Mouse (Mus musculus) spleen, adult 2 months (tissue): ENCODE data around the gene Zfp879. TPM values are rescaled to one million over a fixed set of nuclear protein-coding genes. Genes with fewer than 3 reads are reported as not detected.

Experiments used
- DNase-seq, 2 experiments: peaks; one replicate each; pipeline versions ENCODE4 v3.0.0 to v3.0.0-alpha.2; 2012 to 2021; ENCODE audit warnings: low spot score in 2 of 2, low read depth in 1 of 2
- H3K27ac ChIP-seq: fragments of 200-500 bp; 2 replicates; pipeline ENCODE4 v1.5.1; 2012; ENCODE audit warnings: low read length, inconsistent platforms; ENCODE audit not compliant: insufficient read depth
- H3K27me3 ChIP-seq: fragments of 200-500 bp; 2 replicates; pipeline ENCODE4 v1.6.1; 2012; ENCODE audit warnings: mild to moderate bottlenecking, moderate library complexity, low read length, inconsistent platforms; ENCODE audit not compliant: control insufficient read depth, insufficient read depth
- H3K36me3 ChIP-seq: fragments of 200-500 bp; 2 replicates; pipeline ENCODE4 v1.6.1; 2012; ENCODE audit warnings: mild to moderate bottlenecking, low read length, inconsistent platforms; ENCODE audit not compliant: control insufficient read depth, insufficient read depth
- H3K4me1 ChIP-seq: fragments of 200-500 bp; 2 replicates; pipeline ENCODE4 v1.6.1; 2011; ENCODE audit warnings: inconsistent platforms; ENCODE audit not compliant: control insufficient read depth, insufficient read depth, insufficient read length
- H3K4me3 ChIP-seq: fragments of 200-500 bp; 2 replicates; pipeline ENCODE4 v1.5.1; 2011; ENCODE audit warnings: mild to moderate bottlenecking, inconsistent platforms; ENCODE audit not compliant: insufficient read depth, insufficient read length; ENCODE audit errors: extremely low read depth
- CTCF ChIP-seq: fragments of 200-500 bp; IDR thresholded peaks from 2 replicates; pipeline ENCODE4 v1.5.1; 2011; ENCODE audit warnings: mild to moderate bottlenecking, inconsistent platforms; ENCODE audit not compliant: insufficient read depth, insufficient read length, insufficient replicate concordance; ENCODE audit errors: extremely low read depth
- POLR2A ChIP-seq: fragments of 200-500 bp; IDR thresholded peaks from 2 replicates; pipeline ENCODE4 v1.6.1; 2011; ENCODE audit warnings: low read depth, low read length, inconsistent platforms
- WGBS: fragments of 180-500 bp; shearing (Covaris S2); methylation state at CpG from one replicate; pipeline ENCODE4 v1.1.7; 2018; 5-methylcytosine and 5-hydroxymethylcytosine counted together
- polyA plus RNA-seq: library from polyadenylated mRNA; depleted of rRNA; stranded (reverse); fragments of >200 nt; gene quantifications from 2 replicates; pipeline ENCODE4 v1.2.3, GENCODE M21; 2012; rRNA removed

Zfp879 gene
- polyA plus RNA-seq = 0.08 TPM in 1 of 2 replicates, not detected in the other

DNA sequence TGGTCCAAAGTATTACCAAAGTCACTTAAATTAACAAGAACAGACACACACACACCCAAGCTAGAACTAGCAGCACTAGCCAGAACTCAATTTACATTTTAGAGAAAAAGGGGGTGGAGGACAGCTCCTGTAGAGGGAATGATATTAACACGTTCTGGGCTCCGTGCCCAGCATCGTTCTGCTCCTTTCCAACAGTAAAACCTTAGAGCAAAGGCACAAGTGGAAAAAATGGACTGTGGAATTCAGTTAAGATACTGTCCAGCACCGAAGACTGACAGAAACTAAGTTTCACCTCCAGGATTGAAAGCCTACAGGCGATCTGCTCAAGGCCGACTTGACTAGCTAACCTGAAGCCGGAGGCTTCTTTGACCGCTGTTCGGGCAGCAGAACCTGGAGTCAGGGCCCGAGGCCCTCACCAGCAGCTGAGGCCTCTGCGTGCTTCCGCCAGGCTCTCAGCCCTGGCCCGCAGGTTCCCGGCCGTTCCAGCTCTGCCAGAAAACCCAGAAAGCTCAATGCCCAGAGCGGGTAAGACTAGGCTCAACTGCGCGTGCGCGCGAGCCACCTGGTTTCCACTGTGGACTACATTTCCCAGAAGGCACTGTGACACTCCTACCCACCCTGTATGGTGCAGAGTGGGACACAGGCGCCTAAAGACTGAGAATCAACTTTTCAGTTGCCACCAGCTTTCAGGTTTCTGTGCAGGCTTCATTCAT is at the start of gene Zfp879:
TSS of gene Zfp879 (minus strand) at position 530 of the 713 bp plus-strand sequence.
- 29% methylated on average over 22 of the region's 22 CpGs for WGBS
- Histone ChIP-seq H3K27me3 (no peaks in the 10 kb centered on the region), H3K4me1 (0 out of 2 replicates have a peak, but pooled peaks cover 5% of the 10 kb centered on the region), H3K36me3 (no peaks in the 10 kb centered on the region), H3K27ac (no peak within 1 kb of the TSS; the same call in 1 of the 2 replicates), H3K4me3 (peak within 1 kb of the TSS; percentile 49)
- peak; percentile 57 to 84 for DNase-seq
- TF ChIP-seq POLR2A (no peak), CTCF (no peak)

DNA sequence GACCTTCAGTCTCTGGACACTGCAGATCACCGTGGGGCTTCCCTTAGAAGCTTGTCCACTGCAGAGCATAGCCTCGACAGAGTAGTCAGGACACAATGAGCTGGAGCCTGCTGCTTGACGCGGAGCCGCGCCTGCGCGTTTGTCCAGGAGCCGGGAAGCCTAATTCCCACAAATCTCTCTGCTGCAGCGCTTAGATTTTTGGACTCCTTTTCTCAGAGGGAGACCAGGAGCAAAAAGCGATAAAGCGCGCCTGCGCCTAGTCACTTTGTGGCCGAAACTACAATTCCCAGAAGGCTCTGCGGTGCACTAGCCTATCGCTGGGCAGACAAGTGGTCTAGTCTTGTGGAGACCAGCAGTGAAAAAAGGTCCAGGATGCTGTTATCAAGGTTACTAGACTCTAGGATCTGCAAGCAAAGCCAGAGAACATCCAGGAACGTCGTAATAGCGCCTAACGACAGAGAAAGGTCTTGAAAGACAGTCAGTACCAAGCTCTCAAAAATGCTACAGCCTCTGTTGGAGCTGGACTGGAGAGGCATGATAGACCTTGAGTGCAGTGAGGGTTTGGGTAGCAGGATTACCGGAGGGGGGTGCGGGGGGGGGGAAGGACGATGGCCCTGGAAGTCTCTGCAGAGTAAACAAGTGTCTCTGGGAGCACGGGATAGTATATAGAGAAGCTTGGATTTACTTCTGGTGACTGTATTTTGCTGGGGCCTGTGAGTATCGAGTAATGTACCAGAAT is 46.2 kb upstream of the Zfp879 start, which contains the start of gene Zfp454:
TSS of gene Zfp454 (minus strand) at position 262 of the 739 bp plus-strand sequence.
- no peaks in the 10 kb centered on the region for H3K36me3 ChIP-seq
- H3K27me3 ChIP-seq = no peaks in the 10 kb centered on the region; the same call in 1 of the 2 replicates
- TF ChIP-seq CTCF = no peak
- no peak for TF ChIP-seq POLR2A
- peak within 1 kb of the TSS; percentile 21; the same call in 1 of the 2 replicates for H3K4me3 ChIP-seq
- H3K4me1 ChIP-seq = no peaks in the 10 kb centered on the region
- WGBS = 13% methylated on average over 26 of the region's 26 CpGs
- peak in 1 of 2 experiments; percentile 44 for DNase-seq
- H3K27ac ChIP-seq = no peak within 1 kb of the TSS

- no peaks in the 10 kb centered on the region for H3K4me1 ChIP-seq
- H3K27me3 ChIP-seq = no peaks in the 10 kb centered on the region; the same call in 1 of the 2 replicates
- no peak for TF ChIP-seq POLR2A
- no peak for TF ChIP-seq CTCF
- no peak overlapping the region for H3K27ac ChIP-seq
- no peaks in the 10 kb centered on the region for H3K36me3 ChIP-seq
- no peak overlapping the region for H3K4me3 ChIP-seq
- WGBS = 40% methylated on average over 10 of the region's 10 CpGs
- DNase-seq = no peak
These were observed 45.6 kb upstream of the Zfp879 start for GRCm38 (mm10) chr11:50886933-50887293.

DNA sequence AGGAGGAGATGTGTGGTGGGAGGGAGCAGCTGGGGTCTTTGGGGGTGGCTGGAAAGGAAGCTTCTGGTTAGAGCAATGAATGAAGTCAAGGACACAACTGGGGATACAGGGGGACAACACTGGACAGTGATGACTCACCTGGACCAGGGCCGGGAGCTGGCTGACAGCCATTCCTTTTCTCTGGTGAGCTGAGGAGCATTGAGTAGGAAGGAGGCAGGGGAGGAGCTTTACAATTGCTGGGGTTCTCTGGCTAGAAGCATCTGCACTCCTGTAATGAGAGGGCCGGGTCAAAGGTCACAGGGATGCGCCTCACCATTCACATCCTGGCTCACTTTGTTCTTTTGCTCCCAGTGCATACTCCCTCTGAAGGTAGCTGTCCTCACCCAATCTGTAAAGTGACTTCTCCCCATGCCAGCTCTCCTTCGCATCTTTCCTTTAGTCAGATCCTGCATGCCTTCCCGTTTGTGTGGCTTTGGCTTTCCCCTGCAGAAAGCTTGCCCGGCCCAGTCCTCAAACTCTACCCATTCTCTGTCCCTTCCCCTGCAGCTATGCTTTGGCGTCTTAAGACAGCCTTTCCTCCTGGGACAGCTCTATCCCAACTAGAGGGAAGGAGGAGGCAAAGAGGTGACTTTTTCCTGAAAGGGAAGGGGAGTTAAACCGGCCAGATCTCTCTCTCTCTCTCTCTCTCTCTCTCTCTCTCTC is 45.0 kb upstream of the Zfp879 start:
- no peaks in the 10 kb centered on the region for H3K4me1 ChIP-seq
- H3K4me3 ChIP-seq = no peak overlapping the region
- WGBS = 75% methylated on average over 8 of the region's 8 CpGs
- no peaks in the 10 kb centered on the region; the same call in 1 of the 2 replicates for H3K27me3 ChIP-seq
- DNase-seq = no peak
- no peak overlapping the region for H3K27ac ChIP-seq
- H3K36me3 ChIP-seq = no peaks in the 10 kb centered on the region
- TF ChIP-seq CTCF (no peak), POLR2A (no peak)

- Histone ChIP-seq H3K27me3 (no peaks in the 10 kb centered on the region; the same call in 1 of the 2 replicates), H3K4me3 (no peak overlapping the region), H3K36me3 (no peaks in the 10 kb centered on the region), H3K4me1 (no peaks in the 10 kb centered on the region), H3K27ac (no peak overlapping the region)
- 64% methylated on average over 3 of the region's 3 CpGs for WGBS
- TF ChIP-seq CTCF (no peak), POLR2A (no peak)
- DNase-seq = no peak
These were observed 42.4 kb upstream of the Zfp879 start for GRCm38 (mm10) chr11:50883756-50884155.

DNA sequence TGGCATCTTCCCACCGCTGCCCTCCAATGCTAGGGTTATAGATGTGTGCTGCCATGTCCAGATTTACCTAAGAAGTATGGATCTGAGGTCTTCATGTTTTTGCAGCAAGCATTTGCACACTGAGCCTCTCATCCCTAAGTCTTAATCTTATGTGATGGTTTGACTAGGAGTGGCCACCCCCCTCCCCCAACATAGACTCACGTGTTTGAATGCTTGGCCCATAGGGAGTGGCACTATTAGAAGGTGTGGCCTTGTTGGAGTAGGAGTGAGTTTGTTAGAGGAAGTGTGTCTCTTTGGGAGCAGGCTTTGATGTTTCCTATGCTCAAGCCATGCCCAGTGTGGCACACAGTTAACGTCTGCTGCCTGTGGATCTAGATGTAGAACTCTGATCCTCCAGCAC is 37.3 kb upstream of the Zfp879 start:
- WGBS = 79% methylated on average over 3 of the region's 3 CpGs
- no peak for TF ChIP-seq CTCF
- TF ChIP-seq POLR2A = no peak
- Histone ChIP-seq H3K36me3 (no peaks in the 10 kb centered on the region), H3K4me3 (no peak overlapping the region), H3K4me1 (no peaks in the 10 kb centered on the region), H3K27me3 (no peaks in the 10 kb centered on the region), H3K27ac (no peak overlapping the region)
- no peak for DNase-seq
